Mouse (Mus musculus) spleen, embryonic (tissue): ENCODE measurements around the gene Crim1.

Source experiments
- CTCF ChIA-PET: fragments of 350-600 bp; sonication (Branson Sonifier 250); formaldehyde crosslinking; loops from one replicate; lab custom pipeline; 2022; lab: Charles Lee

Gene Crim1

DNA sequence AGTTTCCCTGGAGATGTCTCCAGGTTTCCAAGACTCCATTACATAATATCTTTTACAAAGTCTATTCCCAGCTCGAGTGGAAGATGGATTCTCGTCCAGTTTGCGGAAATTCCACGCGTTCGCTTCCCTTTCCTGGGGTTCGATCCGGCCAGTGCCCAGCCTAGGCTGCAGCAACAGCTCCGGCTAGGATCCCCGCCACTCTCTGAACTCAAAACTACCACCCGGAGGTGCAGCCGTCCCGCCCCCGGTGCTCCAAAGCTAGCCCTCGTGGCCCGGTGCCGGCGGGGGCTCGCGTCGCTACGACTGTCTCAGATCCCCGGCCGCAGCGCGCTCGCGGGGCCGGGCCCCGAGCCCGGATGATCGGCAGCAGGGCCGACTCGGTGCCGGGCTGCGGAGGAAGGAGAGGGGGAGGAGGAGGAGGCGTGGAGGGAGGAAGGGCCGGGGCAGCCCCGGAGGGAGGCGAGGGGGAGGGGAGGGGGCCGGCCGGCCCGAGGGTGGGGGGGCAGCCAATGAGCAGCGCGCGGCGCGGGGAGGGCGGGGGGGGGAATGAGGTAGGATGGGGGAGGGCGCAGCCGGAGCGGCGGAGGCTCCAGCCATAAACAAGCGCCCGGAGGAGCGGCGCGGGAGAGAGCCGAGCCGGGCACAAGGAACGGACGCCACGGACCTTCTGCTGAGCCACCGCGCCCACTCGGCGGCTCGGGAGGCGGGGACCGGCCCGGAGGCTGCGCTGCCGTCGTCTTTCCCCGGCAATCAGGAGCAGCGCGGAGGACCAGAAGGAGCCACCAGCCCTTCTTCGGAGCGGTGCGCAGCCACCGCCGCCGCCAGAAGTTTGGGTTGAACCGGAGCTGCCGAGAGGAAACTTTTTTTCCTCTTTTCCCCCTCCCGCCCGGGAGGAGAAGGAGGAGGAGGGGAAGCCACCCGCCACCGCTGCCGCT lies at the start of gene Crim1:
Crim1 (plus strand) TSS at position 623 of the 935 bp plus-strand sequence.
- CTCF ChIA-PET, result no interaction called here

- CTCF ChIA-PET, result interaction anchor here (0.7 kb wide), 1 partner anchor 564 kb away, joined by 3 read pairs; no protein-coding TSS in a partner anchor
Observed at GRCm38 (mm10) chr17:78151479-78152282, 48.4 kb upstream of the Crim1 start.

DNA sequence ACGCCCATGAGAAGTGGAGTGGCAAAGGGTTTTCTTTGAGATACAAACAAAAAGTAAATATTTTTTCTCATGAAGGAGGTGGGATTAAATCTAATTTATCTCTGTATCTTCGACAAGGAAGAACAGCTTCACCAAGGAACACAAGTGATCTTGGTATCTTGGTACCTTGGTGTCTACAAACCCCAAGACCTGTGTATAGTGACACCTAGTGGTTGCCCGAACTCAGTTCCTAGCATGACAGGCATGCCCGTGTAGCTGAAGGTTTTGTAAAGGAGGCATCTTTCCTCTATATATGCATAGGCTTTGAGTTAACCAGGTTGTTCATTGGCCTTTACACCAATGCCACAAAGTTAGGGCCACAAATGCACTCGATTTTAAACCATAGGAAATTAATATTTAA lies 36.8 kb upstream of the Crim1 start:
- CTCF ChIA-PET, result no interaction called here

DNA sequence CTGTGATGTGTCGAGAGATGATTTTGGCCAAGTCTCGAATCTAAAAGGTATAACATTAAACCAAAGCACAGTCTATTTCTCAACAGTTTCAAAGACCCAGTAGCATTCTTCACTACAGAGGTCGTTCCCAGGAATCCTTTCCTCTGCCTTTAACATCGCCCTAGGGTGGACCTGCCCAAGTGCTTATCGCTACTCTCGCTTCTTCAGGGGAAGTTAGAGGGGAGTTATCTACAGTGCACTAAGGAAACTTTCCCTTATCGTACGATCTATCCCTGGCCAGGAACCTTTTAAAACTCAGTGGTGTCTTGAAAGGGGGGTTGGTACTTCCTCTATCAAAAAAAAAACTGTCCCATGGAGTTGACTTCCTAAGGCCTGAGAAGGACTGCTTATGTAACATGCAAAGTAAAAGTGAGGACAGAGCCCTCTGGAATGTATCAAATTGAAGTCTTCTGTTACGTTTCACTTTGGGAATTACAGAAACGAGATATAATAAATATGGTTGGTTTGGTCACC lies 36.3 kb upstream of the Crim1 start:
- CTCF ChIA-PET, result no interaction called here

GRCm38 (mm10) chr17:78165855-78166254 lies 34.2 kb upstream of the Crim1 start:
- CTCF ChIA-PET, result no interaction called here

GRCm38 (mm10) chr17:78166566-78166965 lies 33.5 kb upstream of the Crim1 start:
- CTCF ChIA-PET, result no interaction called here

DNA sequence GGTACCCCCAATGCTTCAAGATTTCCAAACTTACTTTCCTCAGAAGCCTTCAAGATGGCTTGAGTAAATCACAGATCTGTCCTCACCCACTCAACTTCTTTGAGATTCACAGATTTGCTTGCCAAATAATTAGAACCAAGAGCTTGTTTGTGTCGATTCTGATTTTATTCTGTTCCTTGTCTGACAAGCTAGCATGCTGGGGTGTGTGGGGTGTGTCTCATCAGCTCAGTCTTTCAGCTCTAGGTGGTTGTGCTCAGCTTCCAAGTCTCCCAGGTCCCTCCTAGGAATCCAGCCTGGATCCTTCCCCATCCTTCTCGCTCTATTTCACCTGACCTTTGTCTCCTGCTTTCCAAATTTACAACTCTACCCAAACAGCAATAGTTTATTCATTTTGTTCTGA lies 27.7 kb upstream of the Crim1 start:
- CTCF ChIA-PET, result no interaction called here

DNA sequence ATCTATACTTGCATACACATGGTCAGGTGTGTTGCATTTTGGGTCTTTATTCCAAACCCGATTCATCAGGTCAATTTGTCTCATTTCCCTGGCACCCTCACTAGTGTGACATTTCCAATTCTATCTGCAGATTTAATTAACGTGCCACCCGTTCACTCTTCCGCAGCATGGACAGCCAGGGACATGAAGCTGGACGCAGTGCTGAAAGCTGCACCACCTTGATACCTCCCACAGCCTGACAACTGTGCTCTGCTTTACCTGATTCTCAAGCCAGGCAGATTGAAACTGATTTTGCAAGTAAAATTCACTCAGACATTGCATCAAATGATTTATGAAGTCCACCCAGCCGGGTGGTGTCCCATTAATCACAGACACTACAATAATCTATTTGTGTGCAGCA lies 19.3 kb upstream of the Crim1 start:
- CTCF ChIA-PET, result no interaction called here

GRCm38 (mm10) chr17:78196184-78196583 lies 3.9 kb upstream of the Crim1 start:
- CTCF ChIA-PET, result no interaction called here

DNA sequence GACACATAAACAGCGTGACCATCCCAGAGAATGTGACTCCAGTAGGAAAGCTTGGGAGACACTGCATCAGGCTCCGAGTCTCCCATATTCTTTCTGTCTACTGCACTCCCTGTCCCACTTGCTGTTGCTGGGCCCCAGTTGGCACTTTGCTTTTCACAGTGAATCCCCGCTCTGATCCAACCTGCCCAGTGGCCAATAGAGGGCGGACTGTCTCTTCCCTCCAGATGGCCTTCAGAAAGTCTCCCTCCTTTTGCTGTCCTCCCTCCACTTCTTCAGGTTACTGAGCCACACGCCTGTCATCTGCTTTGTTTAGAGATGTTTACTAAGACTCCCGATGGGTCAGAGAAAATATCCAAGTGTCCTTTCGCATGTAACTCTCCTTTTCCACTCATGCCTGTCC lies 2.9 kb upstream of the Crim1 start:
- CTCF ChIA-PET, result interaction anchor here (0.5 kb wide), 1 partner anchor 233 kb away, joined by 4 read pairs; no protein-coding TSS in a partner anchor

DNA sequence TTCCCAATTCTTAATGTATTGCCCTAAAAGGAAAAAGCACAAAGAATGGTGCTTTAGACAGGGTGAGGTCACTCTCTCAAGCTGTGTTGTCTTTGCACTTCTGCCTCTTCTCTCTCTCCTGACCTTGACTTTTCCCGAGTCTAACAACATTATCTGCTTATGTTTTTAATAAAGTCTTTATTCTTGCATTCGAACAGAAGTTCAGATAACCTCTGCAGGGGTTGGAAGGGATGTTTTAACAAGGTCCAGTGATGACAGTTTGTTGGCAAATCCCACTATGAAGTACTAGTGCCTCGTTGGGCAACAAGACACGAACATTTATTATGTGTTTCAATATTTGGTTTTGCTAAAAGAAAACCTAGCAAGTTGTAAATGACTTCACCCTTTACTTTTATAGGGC lies 1.9 kb upstream of the Crim1 start:
- CTCF ChIA-PET, result no interaction called here

DNA sequence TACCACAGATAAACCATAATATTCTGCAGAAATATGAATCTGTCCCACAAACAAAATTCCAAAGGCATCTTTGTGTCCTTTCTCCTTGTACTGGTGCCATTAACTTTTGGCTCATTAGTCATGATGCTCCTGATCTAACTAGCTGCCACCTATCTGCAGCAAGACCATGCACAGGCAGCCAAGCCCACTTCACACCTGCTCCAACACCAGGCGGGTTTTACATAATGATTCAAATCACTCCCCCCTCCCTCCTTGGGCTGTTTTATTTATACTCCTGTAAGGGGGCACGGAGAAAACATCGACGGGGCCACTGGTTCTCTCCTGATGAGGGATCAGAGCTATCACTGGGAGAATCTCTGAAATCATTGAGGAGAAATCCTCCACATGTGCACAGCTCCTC lies 1.2 kb upstream of the Crim1 start:
- CTCF ChIA-PET, result interaction anchor here (0.7 kb wide), 1 partner anchor 162 kb away, joined by 3 read pairs; no protein-coding TSS in a partner anchor

- CTCF ChIA-PET, result interaction anchor here (0.7 kb wide), 1 partner anchor 162 kb away, joined by 3 read pairs; no protein-coding TSS in a partner anchor
Observed at GRCm38 (mm10) chr17:78199231-78199625, 820 bp upstream of the Crim1 start.

GRCm38 (mm10) chr17:78200561-78201220 lies 643 bp downstream of the Crim1 start:
- CTCF ChIA-PET, result no interaction called here

DNA sequence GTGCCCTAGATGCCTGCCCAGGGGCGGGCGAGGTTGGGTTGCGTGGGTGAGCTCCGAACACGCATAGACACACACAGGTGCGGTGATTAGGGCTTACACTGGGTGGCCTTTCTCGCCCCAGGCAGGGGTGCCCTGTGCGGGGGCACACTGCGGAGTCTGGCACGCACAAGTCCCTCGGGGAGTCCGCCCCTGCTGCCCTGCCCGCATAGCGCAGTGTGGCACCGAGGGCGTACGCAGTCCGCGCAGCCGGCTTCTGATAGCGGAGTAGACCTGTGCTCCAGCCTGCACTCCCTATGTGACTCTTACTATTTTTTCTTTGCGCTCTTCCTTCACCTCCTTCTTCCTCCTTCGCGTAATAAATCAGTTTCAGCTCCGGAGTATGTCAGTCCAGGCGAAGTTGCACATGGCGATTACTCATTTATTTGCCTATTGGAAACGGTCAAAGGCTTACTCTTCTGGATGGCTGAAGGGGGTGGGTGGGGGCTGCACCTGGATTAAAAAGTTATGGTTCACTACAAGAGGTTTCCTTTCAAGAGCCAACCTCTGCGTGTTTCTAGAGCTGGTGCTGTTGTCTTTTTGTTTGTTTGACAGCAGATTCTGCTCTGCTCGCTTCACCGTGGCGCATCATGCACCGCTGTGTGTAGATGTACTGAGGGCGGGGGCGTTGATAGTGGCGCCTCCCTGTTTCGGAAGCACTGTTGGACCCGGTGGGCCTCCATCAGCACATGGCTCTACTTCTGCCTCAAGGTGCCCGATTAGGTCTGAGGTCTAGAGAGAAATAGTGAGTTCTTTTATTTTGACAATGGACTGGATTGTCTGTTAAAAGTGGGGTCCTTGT lies 1.4 kb downstream of the Crim1 start:
- CTCF ChIA-PET, result no interaction called here

DNA sequence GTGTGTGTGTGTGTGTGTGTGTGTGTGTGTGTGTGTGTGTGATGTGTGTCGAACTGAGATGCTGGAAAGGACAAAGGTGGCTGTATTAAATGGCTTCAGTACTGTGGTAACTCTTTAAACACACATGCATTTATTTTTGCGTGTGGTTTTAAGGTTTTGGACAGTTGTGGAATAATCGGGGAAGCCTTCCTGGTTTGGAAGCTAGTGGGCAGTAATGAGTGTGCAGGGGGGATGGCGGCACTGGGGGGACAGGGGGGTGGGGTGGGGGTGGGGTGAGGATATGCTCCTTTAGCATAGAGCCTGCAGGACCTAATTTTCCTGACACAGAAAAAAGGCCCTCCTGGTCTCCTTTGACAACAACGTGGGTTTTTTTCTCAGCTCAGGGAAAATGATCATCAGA lies 2.2 kb downstream of the Crim1 start:
- CTCF ChIA-PET, result interaction anchor here (0.7 kb wide), 1 partner anchor 397 kb away, joined by 4 read pairs; no protein-coding TSS in a partner anchor

GRCm38 (mm10) chr17:78202756-78203155 lies 2.7 kb downstream of the Crim1 start:
- CTCF ChIA-PET, result interaction anchor here (0.7 kb wide), 1 partner anchor 397 kb away, joined by 4 read pairs; no protein-coding TSS in a partner anchor

GRCm38 (mm10) chr17:78203478-78203877 lies 3.4 kb downstream of the Crim1 start:
- CTCF ChIA-PET, result no interaction called here

GRCm38 (mm10) chr17:78206421-78206820 lies 6.4 kb downstream of the Crim1 start:
- CTCF ChIA-PET, result no interaction called here

- CTCF ChIA-PET, result no interaction called here
Observed at GRCm38 (mm10) chr17:78207246-78207645, 7.2 kb downstream of the Crim1 start.
